Mouse (Mus musculus): Measurements from ENCODE around the gene Serpinb8.

DNA sequence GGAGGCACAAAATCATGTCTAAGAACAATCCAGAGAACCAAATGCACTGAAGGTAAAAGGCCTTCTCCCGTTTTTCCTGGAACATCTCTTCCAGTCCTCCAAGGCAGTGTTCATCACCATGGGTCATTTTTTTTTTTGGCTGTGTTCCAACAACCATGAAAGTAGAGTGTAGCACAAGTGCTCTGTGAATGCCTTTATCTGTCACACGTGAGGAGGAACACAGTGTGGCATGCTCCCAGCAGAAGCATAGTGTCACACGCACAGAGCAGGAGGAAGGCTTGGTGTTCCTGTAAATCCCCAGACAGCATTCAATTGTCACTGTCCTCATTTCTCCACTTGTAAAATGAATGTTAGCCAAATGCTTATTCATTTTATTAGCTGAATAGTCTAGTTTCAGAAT lies 2.8 kb downstream of the Serpinb8 start:
- TF ChIP-seq CTCF (IDR thresholded peaks at IDR 0.05; ENCODE audit: low read depth), result no peak
- no peak for TF ChIP-seq EP300 (IDR thresholded peaks at IDR 0.05; ENCODE audit: low read depth)
